Mouse (Mus musculus): ENCODE results near the gene Akap1.

DNA sequence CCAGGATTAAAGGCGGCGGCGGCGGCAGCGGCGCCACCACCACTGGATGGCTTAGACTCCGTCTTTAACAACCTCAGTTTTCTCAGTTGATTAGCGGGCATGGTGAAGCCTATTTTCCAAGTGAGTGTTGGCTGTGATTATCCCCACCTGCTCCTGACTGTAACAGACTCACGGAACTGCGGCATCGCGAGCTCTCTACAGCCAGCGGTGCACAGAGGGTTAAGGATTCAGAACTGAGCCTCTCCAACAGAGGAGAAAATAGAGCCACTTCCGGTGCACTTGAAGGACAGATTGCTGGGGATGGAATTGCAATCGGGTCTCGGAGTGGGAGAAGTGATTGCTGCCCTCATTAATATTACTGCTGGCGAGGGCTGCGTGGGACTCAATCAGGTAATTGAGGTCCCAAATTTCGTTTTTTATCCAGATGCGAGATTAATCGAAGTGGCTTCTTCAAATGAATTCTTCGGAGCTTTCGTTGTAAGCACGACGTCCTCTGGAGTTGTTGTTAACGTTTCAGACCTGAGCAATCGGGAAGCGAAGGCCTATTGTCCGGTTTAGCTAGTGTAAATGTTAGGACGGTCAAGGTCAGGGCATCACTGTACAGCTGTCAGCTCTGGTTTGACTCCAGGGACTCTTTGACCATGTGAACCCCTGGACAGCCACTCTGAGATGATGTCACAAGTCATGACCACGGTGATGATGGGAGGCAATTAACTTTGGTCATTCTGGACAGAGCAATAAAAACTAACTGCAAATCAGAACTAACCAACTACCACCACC lies 61.0 kb downstream of the Akap1 start:
- no peak for TF ChIP-seq CTCF (IDR thresholded peaks at IDR 0.05; ENCODE audit: low read depth, low read length)
- TF ChIP-seq GATA1 (IDR thresholded peaks at IDR 0.05; ENCODE audit: borderline replicate concordance, low read length): no peak
- TF ChIP-seq GATA2 (IDR thresholded peaks at IDR 0.05; ENCODE audit: borderline replicate concordance, low read depth, low read length): no peak

Measured in G1E (cell line).